Mouse (Mus musculus) midbrain, embryonic 14.5 days (tissue): ENCODE results near the gene Ints6. TPM values are rescaled to one million over a fixed set of nuclear protein-coding genes. Genes with fewer than 3 reads are reported as not detected.
A peak's percentile ranks its signal among the peaks of the same experiment; 100 is the strongest.

Source experiments
- ATAC-seq: fragments of 200-750 bp; cut with Nextera tagmentation; 2 replicates; pipeline ENCODE4 v1.8.0; 2017; ENCODE audit warnings: moderate number of reproducible peaks, moderate library complexity; ENCODE audit not compliant: low FRiP score, low TSS enrichment
- DNase-seq: peaks from one replicate; pipeline ENCODE4 v3.0.0-alpha.2; 2015
- H3K27ac ChIP-seq: fragments of 300-500 bp; sonication (generic); replicated peaks from 2 replicates; pipeline ENCODE4 v1.5.1; 2014; ENCODE audit warnings: mild to moderate bottlenecking, low read depth, low read length, moderate library complexity
- H3K27me3 ChIP-seq: fragments of 300-500 bp; sonication (generic); 2 replicates; pipeline ENCODE4 v1.6.1; 2014; ENCODE audit warnings: low read length, control low read depth, mixed read lengths; ENCODE audit not compliant: control insufficient read depth, insufficient read depth
- H3K36me3 ChIP-seq: fragments of 300-500 bp; sonication (generic); 2 replicates; pipeline ENCODE4 v1.6.1; 2014; ENCODE audit warnings: low read length, control low read depth; ENCODE audit not compliant: control insufficient read depth, insufficient read depth
- H3K4me1 ChIP-seq: fragments of 300-500 bp; sonication (generic); 2 replicates; pipeline ENCODE4 v1.6.1; 2014; ENCODE audit warnings: mild to moderate bottlenecking, antibody characterized with exemption, low read length, control low read depth; ENCODE audit not compliant: control insufficient read depth, insufficient read depth
- H3K4me2 ChIP-seq: fragments of 300-500 bp; sonication (generic); 2 replicates; pipeline ENCODE4 v1.6.1; 2014; ENCODE audit warnings: mild to moderate bottlenecking, low read length, moderate library complexity
- H3K4me3 ChIP-seq: fragments of 300-500 bp; sonication (generic); replicated peaks from 2 replicates; pipeline ENCODE4 v1.5.1; 2014; ENCODE audit warnings: low read depth, low read length
- H3K9ac ChIP-seq: fragments of 300-500 bp; sonication (generic); replicated peaks from 2 replicates; pipeline ENCODE4 v1.6.1; 2014; ENCODE audit warnings: mild to moderate bottlenecking, low read length, moderate library complexity
- H3K9me3 ChIP-seq: fragments of 300-500 bp; sonication (generic); 2 replicates; pipeline ENCODE4 v1.6.1; 2016; ENCODE audit warnings: low read length, control low read depth, mixed read lengths; ENCODE audit not compliant: control insufficient read depth
- WGBS: fragments of 180-500 bp; shearing (Covaris S2); extraction: QIAGEN DNeasy Blood & Tissue Kit; methylation state at CpG from one replicate; pipeline ENCODE4 v1.1.7; 2014; 5-methylcytosine and 5-hydroxymethylcytosine counted together
- polyA plus RNA-seq: library from polyadenylated mRNA; unstranded; fragments of >200 nt; fragmentation: Nextera tagmentation; extraction: Ambion mirVana; gene quantifications from 2 replicates; pipeline ENCODE4 v1.2.1, GENCODE M21; 2014

The Ints6 gene
- polyA plus RNA-seq, 1 experiment from 2014 or later, result 32.5 TPM

DNA sequence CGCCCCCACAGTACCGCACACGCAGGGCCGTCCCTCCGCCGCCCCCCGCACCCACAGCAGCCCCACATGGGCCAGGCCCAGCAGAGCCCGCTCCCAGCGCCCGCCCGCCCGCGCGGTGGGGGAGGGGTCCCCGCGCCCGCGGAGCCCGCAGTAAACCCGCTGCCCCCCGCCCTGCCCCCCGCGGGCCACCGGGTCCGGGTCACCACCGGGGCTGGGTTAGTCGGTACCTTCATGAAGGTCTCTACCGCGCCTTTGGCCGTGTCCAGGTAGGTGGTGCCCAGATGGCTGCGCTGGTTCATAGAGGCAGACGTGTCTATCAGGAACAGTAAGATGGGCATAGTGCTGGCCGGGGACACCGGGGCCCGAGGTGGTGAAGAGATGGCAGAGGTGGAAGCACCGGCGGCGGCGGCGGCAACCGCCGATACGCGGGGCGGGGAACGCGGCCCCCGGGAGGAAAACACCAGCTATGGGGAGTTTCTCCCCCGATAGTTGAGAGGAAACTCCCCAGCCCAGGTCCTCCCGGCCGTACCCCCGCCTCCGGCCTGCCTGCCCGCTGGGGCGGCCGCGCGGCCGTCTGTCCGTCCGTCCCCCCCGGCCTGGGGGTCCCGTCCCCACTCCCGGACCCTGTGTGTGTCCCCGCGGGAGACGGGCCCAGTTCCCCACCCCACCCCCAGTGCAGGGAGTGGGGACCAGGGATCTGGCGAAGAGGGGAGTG lies 491 bp downstream of the Ints6 start:
- Histone ChIP-seq H3K27ac (peak overlapping the region; percentile 99), H3K9ac (peak overlapping the region; percentile 95), H3K4me3 (peak overlapping the region; percentile 96), H3K36me3 (peaks cover 7% of the 10 kb centered on the region), H3K27me3 (no peaks in the 10 kb centered on the region), H3K4me1 (peaks cover 12% of the 10 kb centered on the region), H3K9me3 (no peaks in the 10 kb centered on the region), H3K4me2 (peak overlapping the region; percentile 87)
- DNase-seq, result peak; percentile 73
- peak; percentile 43 for ATAC-seq
- under 1% methylated on average over 65 of the region's 68 CpGs for WGBS

DNA sequence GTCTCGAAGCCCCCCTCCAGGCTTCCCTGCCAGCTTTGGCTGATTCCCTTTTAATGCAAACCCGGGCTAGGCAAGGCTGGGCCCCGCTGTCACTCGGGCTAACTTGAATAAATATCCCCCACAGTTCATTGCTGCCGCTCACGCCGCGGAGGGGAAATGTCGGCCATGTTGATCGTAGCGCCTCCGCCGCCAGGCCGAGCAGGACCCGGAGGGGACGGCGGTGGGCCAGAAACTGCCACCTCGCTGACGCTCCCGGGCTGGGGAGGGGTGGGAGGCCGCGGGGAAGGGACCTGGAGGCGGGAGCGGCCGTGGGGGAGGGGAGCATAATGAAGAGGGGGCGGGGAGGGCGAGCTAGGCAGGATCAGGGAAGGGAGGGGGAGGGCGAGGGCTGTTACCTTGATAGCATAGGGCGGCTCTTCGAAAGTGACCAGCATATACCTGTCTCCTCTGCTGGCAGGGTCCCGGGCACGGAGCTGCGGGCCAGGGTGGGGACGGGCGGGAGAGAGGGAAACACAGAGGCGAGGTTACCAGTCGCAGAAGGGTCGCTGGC lies 1.1 kb downstream of the Ints6 start:
- peak overlapping the region; percentile 99 for H3K27ac ChIP-seq

DNA sequence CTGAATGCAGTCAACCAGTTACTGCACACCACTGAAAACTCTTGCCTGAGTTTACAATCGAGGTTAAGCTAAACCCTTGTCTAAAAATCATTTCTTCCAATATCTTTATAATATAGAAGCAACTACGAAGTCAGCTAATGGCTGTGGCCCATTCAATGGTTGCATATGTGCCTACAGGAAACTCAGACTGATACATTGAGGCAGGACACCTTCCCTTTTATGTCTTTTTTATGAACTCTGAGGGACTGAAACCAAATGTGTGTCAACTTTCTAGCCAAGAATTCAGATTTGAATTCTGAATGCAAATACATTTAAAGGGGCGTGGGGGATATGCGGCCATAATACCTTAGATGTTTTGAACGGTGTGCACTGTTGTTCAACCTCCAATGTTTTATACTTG lies 2.3 kb downstream of the Ints6 start:
- WGBS, result 93% methylated on average over 5 of the region's 5 CpGs
- Histone ChIP-seq H3K9ac (no peak overlapping the region), H3K4me1 (peaks cover 12% of the 10 kb centered on the region), H3K9me3 (no peaks in the 10 kb centered on the region), H3K27ac (no peak overlapping the region), H3K36me3 (peaks cover 10% of the 10 kb centered on the region), H3K4me3 (no peak overlapping the region), H3K4me2 (peak overlapping the region; percentile 87; the same call in 1 of the 2 replicates), H3K27me3 (no peaks in the 10 kb centered on the region)
- ATAC-seq (no peak), DNase-seq (no peak)

More for the DNA sequence above, 1.1 kb downstream of the Ints6 start:
- H3K9ac ChIP-seq, result peak overlapping the region; percentile 95
- H3K27me3 ChIP-seq, result no peaks in the 10 kb centered on the region
- H3K4me2 ChIP-seq, result peak overlapping the region; percentile 87
- DNase-seq (peak; percentile 89), ATAC-seq (peak; percentile 33; the same call in 1 of the 2 replicates)
- H3K4me1 ChIP-seq, result peaks cover 12% of the 10 kb centered on the region
- WGBS, result under 1% methylated on average over 38 of the region's 38 CpGs
- peaks cover 7% of the 10 kb centered on the region for H3K36me3 ChIP-seq
- H3K9me3 ChIP-seq, result no peaks in the 10 kb centered on the region
- peak overlapping the region; percentile 96 for H3K4me3 ChIP-seq

DNA sequence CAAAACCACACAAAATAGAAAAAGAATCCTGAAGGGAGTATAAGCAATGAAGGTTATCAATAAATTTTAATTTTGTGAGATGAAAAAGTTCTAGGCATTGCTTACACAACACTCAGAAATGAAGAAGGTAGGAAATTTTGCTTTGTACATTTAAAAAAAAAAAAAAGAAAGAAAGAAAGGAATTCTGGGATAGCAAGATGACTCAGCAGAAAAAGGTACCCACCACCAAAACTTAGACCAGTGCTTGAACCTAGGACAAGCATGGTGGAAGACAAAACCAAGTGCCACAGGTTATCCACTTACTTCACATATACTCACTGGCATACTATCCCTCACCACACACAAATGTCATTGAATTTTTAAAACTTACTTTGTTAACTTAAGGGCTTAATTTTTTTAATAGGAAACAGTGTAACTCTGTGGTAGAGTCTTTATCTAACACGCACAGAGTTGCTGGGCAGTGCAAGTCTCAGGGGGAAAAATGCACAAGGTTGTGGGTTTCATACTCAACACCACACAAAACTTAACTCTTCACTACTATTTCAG lies 5.8 kb downstream of the Ints6 start:
- H3K4me2 ChIP-seq, result no peak overlapping the region
- H3K4me1 ChIP-seq, result peaks cover 8% of the 10 kb centered on the region
- no peaks in the 10 kb centered on the region for H3K9me3 ChIP-seq
- peaks cover 11% of the 10 kb centered on the region for H3K36me3 ChIP-seq
- 98% methylated on average over 1 of the region's 1 CpGs for WGBS
- no peak for ATAC-seq
- DNase-seq, result no peak
- H3K27ac ChIP-seq, result no peak overlapping the region
- H3K9ac ChIP-seq, result no peak overlapping the region
- H3K27me3 ChIP-seq, result no peaks in the 10 kb centered on the region
- H3K4me3 ChIP-seq, result no peak overlapping the region

DNA sequence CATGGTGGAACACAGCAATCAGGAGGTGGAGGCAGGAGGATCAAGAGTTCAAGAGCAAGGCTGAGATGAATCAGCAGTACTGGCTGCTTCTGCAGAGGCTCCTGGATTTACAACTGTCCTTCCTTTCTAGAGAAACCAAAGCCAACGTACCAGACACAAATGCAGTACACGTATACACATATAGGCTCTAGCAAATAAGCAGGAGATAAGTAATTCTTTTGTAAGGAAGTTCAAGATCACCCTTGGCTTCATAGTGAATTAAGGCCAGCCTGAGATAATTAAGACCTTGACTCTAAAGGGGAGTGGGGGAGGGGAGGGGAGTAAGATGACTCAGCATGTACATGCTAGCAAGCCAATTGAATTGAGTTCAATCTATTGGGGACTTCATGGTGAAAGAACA lies 9.5 kb downstream of the Ints6 start:
- DNase-seq (peak; percentile 6), ATAC-seq (no peak)
- no peaks in the 10 kb centered on the region for H3K27me3 ChIP-seq
- no peaks in the 10 kb centered on the region for H3K9me3 ChIP-seq
- H3K36me3 ChIP-seq, result peaks cover 4% of the 10 kb centered on the region; the same call in 1 of the 2 replicates
- H3K4me1 ChIP-seq, result no peaks in the 10 kb centered on the region
- WGBS, result 92% methylated on average over 2 of the region's 2 CpGs
- H3K9ac ChIP-seq, result no peak overlapping the region
- H3K4me2 ChIP-seq, result no peak overlapping the region
- H3K27ac ChIP-seq, result no peak overlapping the region
- H3K4me3 ChIP-seq, result no peak overlapping the region

DNA sequence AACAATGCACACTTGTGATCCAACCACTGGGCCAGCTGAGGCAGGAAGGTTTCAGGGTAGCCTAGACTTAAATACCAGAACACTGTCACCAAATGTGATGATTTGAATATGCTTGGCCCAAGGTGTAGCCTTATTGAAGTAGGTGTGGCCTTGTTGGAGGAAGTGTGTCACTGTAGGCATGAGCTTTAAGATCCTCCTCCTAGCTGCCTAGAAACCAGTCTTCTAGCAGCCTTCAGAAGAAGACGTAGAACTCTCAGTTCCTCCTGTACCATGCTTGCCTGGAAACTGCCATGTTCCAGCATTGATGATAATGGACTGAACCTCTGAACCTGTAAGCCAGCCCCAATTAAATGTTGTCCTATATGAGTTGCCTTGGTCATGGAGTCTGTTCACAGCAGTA lies 25.3 kb downstream of the Ints6 start:
- no peak for DNase-seq
- no peak overlapping the region for H3K4me2 ChIP-seq
- H3K36me3 ChIP-seq, result peaks cover 14% of the 10 kb centered on the region
- H3K27me3 ChIP-seq, result no peaks in the 10 kb centered on the region
- no peaks in the 10 kb centered on the region for H3K9me3 ChIP-seq
- no peak for ATAC-seq
- 95% methylated on average over 1 of the region's 1 CpGs for WGBS
- no peaks in the 10 kb centered on the region for H3K4me1 ChIP-seq
- no peak overlapping the region for H3K4me3 ChIP-seq
- H3K9ac ChIP-seq, result no peak overlapping the region
- H3K27ac ChIP-seq, result no peak overlapping the region

DNA sequence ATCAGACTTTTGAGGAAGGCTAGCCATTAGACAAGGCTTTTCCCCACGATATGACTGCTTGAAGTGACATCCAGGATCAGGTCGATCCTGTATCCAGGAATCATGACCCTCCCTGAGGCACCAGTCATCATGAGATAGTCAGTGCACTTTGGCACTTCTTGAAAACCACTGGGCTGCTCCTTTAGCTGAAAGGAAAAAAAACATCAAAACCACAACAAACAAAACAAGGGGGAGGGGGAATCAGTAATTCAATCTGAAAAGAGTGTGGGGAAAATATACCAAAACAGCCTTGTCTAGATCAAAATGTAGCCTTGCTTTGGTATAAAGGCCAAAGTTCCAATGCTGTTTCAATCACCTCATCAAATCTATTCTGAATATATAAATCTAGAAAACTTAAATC lies 27.3 kb downstream of the Ints6 start:
- Histone ChIP-seq H3K4me2 (no peak overlapping the region), H3K27me3 (no peaks in the 10 kb centered on the region), H3K9ac (no peak overlapping the region), H3K27ac (no peak overlapping the region), H3K36me3 (peaks cover 14% of the 10 kb centered on the region), H3K4me3 (no peak overlapping the region), H3K9me3 (no peaks in the 10 kb centered on the region), H3K4me1 (no peaks in the 10 kb centered on the region)
- ATAC-seq, result no peak
- no peak for DNase-seq
- 84% methylated on average over 2 of the region's 2 CpGs for WGBS

DNA sequence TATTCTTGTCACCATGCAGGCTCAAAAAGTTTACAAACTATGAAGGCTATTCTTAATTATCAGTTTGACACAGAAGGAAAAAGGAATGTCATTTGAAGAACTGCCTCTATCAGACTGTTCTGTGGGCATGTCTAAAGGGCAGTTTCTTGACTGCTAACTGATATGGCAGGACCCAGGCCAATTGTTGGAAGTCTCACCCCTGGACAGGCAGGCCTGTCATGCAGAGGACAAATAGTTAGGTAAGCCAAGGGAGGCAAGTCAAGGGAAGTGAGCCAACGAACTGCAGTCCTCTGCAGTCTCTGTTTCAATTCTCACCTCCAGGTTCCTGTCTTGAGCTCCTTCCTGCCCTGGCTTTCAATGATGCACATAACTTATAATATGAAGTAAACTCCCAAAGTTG lies 29.1 kb downstream of the Ints6 start:
- Histone ChIP-seq H3K4me2 (no peak overlapping the region), H3K36me3 (peaks cover 14% of the 10 kb centered on the region), H3K9me3 (no peaks in the 10 kb centered on the region), H3K4me1 (no peaks in the 10 kb centered on the region), H3K27me3 (no peaks in the 10 kb centered on the region), H3K27ac (no peak overlapping the region), H3K4me3 (no peak overlapping the region), H3K9ac (no peak overlapping the region)
- ATAC-seq, result no peak
- 83% methylated on average over 1 of the region's 1 CpGs for WGBS
- DNase-seq, result no peak

DNA sequence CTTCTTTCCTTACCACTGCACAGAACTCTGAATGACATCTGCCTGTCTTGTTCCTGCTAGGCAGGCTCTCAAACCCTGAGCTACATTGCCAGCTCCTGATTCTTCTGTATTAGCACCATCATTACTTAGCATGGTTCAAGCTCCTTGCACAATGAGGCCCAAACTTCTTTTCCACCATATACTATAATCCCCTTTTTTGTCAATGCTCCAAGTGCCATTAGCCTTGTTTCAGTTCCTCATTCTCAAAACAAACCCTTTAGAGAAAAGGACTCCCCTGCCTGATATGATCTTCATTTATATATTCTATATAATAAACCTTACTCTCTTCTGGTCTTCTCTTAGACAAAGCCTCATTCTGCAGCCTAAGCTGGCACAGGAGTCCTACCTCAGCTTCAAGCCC lies 36.4 kb downstream of the Ints6 start:
- ATAC-seq (no peak), DNase-seq (no peak)
- no peak overlapping the region for H3K4me3 ChIP-seq
- H3K9ac ChIP-seq, result no peak overlapping the region
- H3K9me3 ChIP-seq, result no peaks in the 10 kb centered on the region
- no peaks in the 10 kb centered on the region for H3K36me3 ChIP-seq
- H3K27me3 ChIP-seq, result no peaks in the 10 kb centered on the region
- no peak overlapping the region for H3K27ac ChIP-seq
- no peak overlapping the region for H3K4me2 ChIP-seq
- no peaks in the 10 kb centered on the region for H3K4me1 ChIP-seq
